Mouse (Mus musculus): ENCODE results near the gene Slc22a2. TPM values are rescaled to one million over a fixed set of nuclear protein-coding genes. Genes with fewer than 3 reads are reported as not detected.

Gene Slc22a2
- polyA plus RNA-seq, 1 experiment = not detected

- H3K36me3 ChIP-seq (replicated peaks; ENCODE audit: low read length) = no peaks in the 10 kb centered on the region
- TF ChIP-seq FLI1 (IDR thresholded peaks at IDR 0.05; ENCODE audit: low read length) (no peak), GATA1 (IDR thresholded peaks at IDR 0.05; ENCODE audit: borderline replicate concordance, low read length) (no peak)
- no peaks in the 10 kb centered on the region; the same call in 1 of the 2 replicates for H3K4me1 ChIP-seq
- H3K27me3 ChIP-seq (replicated peaks) = peaks cover 9% of the 10 kb centered on the region
- H3K4me3 ChIP-seq (replicated peaks) = no peak overlapping the region
- H3K9me3 ChIP-seq = peaks cover 35% of the 10 kb centered on the region
These were observed 44.1 kb downstream of the Slc22a2 start for GRCm38 (mm10) chr17:12627983-12628382.

GRCm38 (mm10) chr17:12630976-12631730 is 47.2 kb downstream of the Slc22a2 start:
- Histone ChIP-seq H3K4me3 (replicated peaks) (no peak overlapping the region), H3K27me3 (replicated peaks) (peaks cover 16% of the 10 kb centered on the region), H3K4me1 (no peaks in the 10 kb centered on the region), H3K9me3 (peaks cover 6% of the 10 kb centered on the region), H3K36me3 (replicated peaks; ENCODE audit: low read length) (no peaks in the 10 kb centered on the region)
- TF ChIP-seq FLI1 (IDR thresholded peaks at IDR 0.05; ENCODE audit: low read length) (no peak), GATA1 (IDR thresholded peaks at IDR 0.05; ENCODE audit: borderline replicate concordance, low read length) (no peak)

DNA sequence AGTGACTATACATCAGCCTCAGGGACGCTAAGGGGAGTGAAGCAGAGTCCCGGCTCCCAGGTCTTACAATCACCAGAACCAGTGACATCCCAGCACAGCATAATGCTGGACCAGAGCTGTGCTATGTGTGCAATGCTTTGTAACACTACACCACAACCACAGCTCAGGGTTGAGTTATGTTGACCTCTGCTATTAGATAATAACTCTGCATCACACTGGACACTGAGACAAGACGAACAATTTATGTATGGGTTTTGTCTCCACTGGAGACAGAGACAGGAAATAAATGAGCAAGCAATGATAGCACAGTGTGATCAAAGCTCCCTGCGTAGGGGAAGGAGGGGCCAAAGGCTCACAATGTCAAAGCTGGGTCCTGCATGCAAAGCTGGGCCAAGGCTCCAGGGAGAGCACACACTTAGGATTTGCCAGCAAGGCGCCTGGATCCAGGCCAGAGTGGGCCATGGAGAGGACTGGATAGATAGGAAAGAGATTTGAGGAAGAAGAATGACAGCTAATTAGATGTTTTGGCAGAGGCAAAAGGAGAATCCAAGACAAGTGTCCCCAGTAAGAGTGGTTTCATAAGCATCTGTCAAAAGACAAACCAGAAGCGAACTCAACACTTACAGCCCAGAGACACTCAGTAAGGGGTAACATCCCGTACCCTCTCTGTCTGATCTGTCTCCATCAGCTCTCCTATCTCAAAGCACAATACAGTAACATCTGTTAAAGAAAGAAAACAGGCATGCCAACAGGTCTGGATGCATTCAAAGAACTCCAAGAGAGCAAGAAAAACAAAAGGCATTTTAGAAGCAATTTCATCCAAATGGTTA is 48.1 kb downstream of the Slc22a2 start:
- Histone ChIP-seq H3K36me3 (replicated peaks; ENCODE audit: low read length) (no peaks in the 10 kb centered on the region), H3K9me3 (no peaks in the 10 kb centered on the region), H3K4me3 (replicated peaks) (no peak overlapping the region), H3K27me3 (replicated peaks) (peaks cover 16% of the 10 kb centered on the region), H3K4me1 (no peaks in the 10 kb centered on the region)
- TF ChIP-seq FLI1 (IDR thresholded peaks at IDR 0.05; ENCODE audit: low read length) (no peak), GATA1 (IDR thresholded peaks at IDR 0.05; ENCODE audit: borderline replicate concordance, low read length) (no peak)

- H3K9me3 ChIP-seq = peaks cover 10% of the 10 kb centered on the region
- no peak overlapping the region for H3K4me3 ChIP-seq (replicated peaks)
- no peaks in the 10 kb centered on the region for H3K36me3 ChIP-seq (replicated peaks; ENCODE audit: low read length)
- H3K4me1 ChIP-seq = no peaks in the 10 kb centered on the region
- TF ChIP-seq FLI1 (IDR thresholded peaks at IDR 0.05; ENCODE audit: low read length) (no peak), GATA1 (IDR thresholded peaks at IDR 0.05; ENCODE audit: borderline replicate concordance, low read length) (no peak)
- peaks cover 13% of the 10 kb centered on the region for H3K27me3 ChIP-seq (replicated peaks)
These were observed 50.9 kb downstream of the Slc22a2 start for GRCm38 (mm10) chr17:12634814-12635213.

DNA sequence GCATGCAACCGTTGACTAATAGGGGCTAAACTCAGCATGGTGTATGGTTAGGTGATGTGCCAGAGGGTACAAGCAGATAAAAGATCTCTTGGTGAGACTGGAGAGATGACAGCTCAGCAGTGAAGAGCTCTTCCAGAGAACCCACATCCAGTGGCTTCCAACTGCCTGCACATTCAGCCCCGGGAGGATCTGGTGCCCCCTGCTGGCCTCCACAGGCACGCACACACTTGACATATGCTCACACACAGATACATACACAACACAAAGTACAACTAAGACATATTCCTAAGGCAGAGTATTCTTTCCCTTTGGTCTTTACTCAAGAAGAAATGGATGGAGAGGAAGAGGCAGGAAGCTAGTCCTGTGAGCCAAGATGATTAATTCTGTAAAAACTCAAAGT is 55.7 kb downstream of the Slc22a2 start:
- Histone ChIP-seq H3K9me3 (peaks cover 16% of the 10 kb centered on the region), H3K4me1 (no peaks in the 10 kb centered on the region)

DNA sequence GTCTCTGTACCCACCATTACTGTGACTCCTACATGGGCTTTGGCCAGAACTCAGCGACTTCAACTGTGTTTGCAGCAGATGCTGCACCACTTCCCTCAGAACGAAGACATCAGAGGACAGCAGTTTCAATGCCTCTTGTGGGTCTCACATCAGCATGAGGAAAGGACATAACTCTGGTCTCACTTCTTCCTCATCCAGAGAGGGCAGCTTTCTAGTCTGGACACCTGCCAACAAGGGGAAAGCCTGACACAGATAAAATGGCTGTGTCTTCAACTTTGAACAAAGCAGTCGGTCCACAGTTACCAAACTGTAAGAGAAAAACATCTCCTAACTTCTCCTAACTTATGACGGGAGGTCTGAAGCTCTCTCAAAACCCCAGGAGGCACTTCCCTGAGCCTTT is 57.2 kb downstream of the Slc22a2 start:
- Histone ChIP-seq H3K4me3 (replicated peaks) (no peak overlapping the region), H3K36me3 (replicated peaks; ENCODE audit: low read length) (no peaks in the 10 kb centered on the region), H3K27me3 (replicated peaks) (no peaks in the 10 kb centered on the region), H3K9me3 (peaks cover 16% of the 10 kb centered on the region), H3K4me1 (no peaks in the 10 kb centered on the region)
- TF ChIP-seq FLI1 (IDR thresholded peaks at IDR 0.05; ENCODE audit: low read length) = no peak
- TF ChIP-seq GATA1 (IDR thresholded peaks at IDR 0.05; ENCODE audit: borderline replicate concordance, low read length) = no peak

More for the DNA sequence above, 55.7 kb downstream of the Slc22a2 start:
- Histone ChIP-seq H3K4me3 (replicated peaks) (no peak overlapping the region), H3K27me3 (replicated peaks) (peaks cover 2% of the 10 kb centered on the region), H3K36me3 (replicated peaks; ENCODE audit: low read length) (no peaks in the 10 kb centered on the region)
- no peak for TF ChIP-seq GATA1 (IDR thresholded peaks at IDR 0.05; ENCODE audit: borderline replicate concordance, low read length)
- TF ChIP-seq FLI1 (IDR thresholded peaks at IDR 0.05; ENCODE audit: low read length) = no peak

- Histone ChIP-seq H3K4me3 (replicated peaks) (no peak overlapping the region), H3K36me3 (replicated peaks; ENCODE audit: low read length) (no peaks in the 10 kb centered on the region), H3K27me3 (replicated peaks) (peaks cover 5% of the 10 kb centered on the region), H3K4me1 (no peaks in the 10 kb centered on the region), H3K9me3 (peaks cover under 1% of the 10 kb centered on the region)
- TF ChIP-seq FLI1 (IDR thresholded peaks at IDR 0.05; ENCODE audit: low read length) = no peak
- TF ChIP-seq GATA1 (IDR thresholded peaks at IDR 0.05; ENCODE audit: borderline replicate concordance, low read length) = no peak
These were observed 61.5 kb downstream of the Slc22a2 start for GRCm38 (mm10) chr17:12645461-12645860.

DNA sequence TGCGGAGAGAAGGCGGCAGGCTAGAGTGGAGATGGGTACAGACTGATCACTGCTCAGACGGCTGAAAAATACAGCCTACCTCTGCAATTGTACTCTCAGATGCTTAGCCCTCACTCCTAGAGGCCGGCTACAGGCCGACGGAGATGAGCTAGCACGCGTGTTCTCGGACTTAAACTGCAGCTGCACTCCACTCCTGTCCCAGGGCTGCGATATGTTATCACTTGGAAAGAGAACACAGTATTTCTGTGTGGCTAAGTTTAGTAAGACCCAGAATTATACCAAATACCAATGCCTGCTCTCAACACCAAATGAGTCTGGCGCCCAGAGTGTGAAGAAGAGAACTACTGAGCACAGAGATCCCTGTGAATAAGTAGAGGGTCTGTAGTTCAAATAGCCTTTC is 68.7 kb downstream of the Slc22a2 start:
- no peak for TF ChIP-seq FLI1 (IDR thresholded peaks at IDR 0.05; ENCODE audit: low read length)
- TF ChIP-seq GATA1 (IDR thresholded peaks at IDR 0.05; ENCODE audit: borderline replicate concordance, low read length) = no peak
- no peaks in the 10 kb centered on the region for H3K36me3 ChIP-seq (replicated peaks; ENCODE audit: low read length)

GRCm38 (mm10) chr17:12654061-12654460 is 70.1 kb downstream of the Slc22a2 start:
- Histone ChIP-seq H3K9me3 (no peaks in the 10 kb centered on the region), H3K4me3 (replicated peaks) (no peak overlapping the region), H3K36me3 (replicated peaks; ENCODE audit: low read length) (no peaks in the 10 kb centered on the region), H3K4me1 (peaks cover 11% of the 10 kb centered on the region), H3K27me3 (replicated peaks) (peaks cover 22% of the 10 kb centered on the region)
- TF ChIP-seq FLI1 (IDR thresholded peaks at IDR 0.05; ENCODE audit: low read length) (no peak), GATA1 (IDR thresholded peaks at IDR 0.05; ENCODE audit: borderline replicate concordance, low read length) (no peak)

More for the DNA sequence above, 68.7 kb downstream of the Slc22a2 start:
- H3K9me3 ChIP-seq = no peaks in the 10 kb centered on the region
- H3K4me1 ChIP-seq = peaks cover 11% of the 10 kb centered on the region
- peaks cover 18% of the 10 kb centered on the region for H3K27me3 ChIP-seq (replicated peaks)
- H3K4me3 ChIP-seq (replicated peaks) = no peak overlapping the region

DNA sequence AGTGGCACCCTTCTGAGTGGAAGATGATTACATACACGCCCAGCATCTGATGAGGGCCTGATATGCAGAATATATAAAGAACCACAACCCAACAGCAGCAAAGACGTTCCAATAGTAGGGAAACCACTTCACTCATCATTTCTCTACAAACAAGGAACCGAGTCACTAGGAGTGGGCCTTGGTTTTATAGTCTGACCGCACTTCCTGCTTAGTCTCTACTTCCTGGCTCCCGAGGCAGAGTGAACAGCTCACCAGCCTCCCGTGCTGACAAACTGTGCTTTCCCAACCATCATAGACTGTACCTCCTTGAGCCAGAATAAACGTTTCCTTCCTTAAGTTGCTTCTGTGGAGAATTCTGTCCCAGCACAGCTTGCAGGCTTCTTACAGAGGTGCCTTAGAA is 71.9 kb downstream of the Slc22a2 start:
- Histone ChIP-seq H3K27me3 (replicated peaks) (peaks cover 23% of the 10 kb centered on the region), H3K4me1 (peaks cover 11% of the 10 kb centered on the region), H3K9me3 (no peaks in the 10 kb centered on the region), H3K4me3 (replicated peaks) (no peak overlapping the region), H3K36me3 (replicated peaks; ENCODE audit: low read length) (no peaks in the 10 kb centered on the region)
- TF ChIP-seq FLI1 (IDR thresholded peaks at IDR 0.05; ENCODE audit: low read length) = no peak
- no peak for TF ChIP-seq GATA1 (IDR thresholded peaks at IDR 0.05; ENCODE audit: borderline replicate concordance, low read length)
